Mouse (Mus musculus): Measurements from ENCODE around the gene Prdm10. TPM values are rescaled to one million over a fixed set of nuclear protein-coding genes. Genes with fewer than 3 reads are reported as not detected.
A peak's percentile ranks its signal among the peaks of the same experiment; 100 is the strongest.

The Prdm10 gene
- total and polyA plus RNA-seq, 3 experiments = 8.4 to 11.3 (median 8.6) TPM

DNA sequence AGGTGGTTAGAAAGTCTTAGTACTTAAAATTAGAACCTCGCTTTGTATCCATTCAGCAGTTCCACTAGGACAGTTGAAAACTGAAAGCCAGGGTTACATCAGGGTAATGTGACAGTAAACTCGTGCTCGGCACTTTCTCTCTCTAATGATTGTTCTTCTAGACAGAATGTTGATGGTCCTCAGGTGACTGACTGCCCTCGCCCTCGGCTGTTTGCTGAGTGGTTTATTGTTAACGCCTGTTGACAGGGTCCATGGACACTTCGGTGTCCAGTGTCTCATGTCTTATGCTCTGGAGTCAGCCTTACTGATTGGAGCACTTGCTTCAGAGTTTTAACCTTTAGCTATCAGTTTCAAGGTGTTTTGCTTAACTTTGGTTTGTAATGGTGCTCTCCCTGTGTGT, 73.7 kb downstream of the Prdm10 start:
- DNase-seq = no peak

DNA sequence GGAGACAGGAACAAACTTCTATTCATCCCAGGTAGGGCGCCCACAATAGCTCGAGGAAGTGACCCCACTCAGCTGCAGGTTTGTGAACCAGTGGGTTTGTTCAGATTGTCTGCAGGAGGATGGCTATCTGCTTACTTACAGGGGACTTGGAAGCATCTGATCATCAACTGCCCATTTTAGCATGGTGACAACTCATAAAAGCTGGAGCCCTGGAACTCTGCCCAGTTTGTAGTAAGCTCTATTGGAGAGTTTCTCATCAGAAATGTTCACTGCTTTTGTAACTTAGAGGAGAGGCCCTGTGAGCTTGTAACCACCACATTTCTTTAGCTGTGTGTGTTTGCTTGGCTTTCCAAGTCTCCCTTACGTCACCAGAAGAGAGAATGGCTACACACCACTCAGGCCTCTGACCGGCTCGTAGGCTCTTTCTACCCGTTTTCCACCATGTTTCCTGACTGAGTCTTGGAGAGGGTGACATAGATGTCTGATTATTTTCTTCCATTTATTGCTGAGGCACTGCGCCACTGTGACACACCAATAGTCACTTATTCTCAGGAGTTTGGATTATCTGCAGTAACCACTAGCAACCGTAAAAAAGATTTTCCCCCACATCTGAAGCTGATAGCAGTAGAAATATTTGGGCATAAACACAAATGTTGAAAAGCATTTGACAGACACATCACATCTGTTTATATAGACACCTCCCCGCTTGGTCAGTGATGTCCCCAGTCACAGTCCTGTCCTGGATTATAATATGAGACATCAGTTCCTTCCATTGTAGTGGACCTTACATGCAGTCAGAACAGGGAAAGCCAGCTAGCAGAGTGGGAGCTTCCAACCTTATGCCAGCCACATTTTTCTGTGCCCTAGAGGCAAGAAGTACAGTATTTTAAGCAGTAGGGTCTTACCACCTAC, 83.6 kb downstream of the Prdm10 start:
- peak; percentile 50 for DNase-seq

DNA sequence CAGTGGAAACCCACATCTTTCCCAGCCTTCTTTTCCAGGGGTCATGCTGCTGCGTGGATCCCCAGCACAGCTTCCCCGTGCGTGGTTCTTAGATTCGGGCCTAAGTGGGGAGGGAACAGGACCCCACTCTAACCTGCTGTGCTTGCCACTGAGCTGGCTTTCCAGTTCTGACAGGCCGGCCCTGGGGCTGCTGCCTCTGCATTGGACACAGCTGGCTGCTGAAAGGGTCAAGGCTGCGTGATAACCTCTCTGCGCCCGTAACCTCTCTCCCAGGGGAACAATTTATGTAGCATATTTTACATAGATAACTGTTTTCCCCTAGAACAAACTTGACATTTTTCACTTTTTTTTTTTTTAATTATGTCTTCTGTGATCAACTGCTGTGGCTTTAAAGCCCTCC, 84.7 kb downstream of the Prdm10 start:
- peak; percentile 44 for DNase-seq

DNA sequence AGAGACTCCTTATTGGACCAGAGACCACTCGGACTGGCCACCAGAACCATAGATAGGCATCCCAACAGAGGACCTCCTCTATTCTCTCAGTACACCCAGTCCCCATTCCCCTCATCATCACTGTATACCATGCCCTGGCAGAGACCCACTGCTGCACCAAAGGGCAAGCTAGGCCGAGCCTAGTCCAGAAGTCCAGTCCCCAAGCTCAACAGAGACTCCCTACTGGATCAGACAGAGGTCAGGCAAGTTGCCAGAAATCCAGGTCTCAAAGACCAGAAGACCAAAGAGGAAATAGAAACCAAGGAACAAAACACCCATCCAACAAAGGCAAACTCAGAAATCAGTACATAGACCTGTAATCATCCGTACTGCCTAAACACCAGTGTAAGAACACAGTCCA, 91.4 kb downstream of the Prdm10 start:
- DNase-seq = no peak

DNA sequence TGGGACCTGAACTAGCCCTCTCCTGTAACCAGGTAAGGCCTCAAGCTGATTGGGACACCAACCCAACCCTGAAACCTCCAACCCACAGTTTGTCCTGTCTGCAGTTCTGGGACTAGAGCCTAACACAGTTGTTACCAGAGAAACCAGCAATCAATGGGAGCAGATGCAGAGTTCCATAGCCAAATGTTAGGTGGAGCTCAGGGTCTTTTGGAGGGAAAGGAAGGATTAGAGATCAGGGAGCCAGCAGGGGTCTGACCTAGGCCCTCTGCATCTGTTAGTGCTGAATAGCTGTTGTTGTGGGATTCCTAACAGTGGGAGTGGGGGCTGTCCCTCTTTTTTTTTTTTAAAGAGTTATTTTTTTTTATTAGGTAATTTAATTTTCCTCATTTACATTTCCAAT, 96.3 kb downstream of the Prdm10 start:
- DNase-seq = no peak

DNA sequence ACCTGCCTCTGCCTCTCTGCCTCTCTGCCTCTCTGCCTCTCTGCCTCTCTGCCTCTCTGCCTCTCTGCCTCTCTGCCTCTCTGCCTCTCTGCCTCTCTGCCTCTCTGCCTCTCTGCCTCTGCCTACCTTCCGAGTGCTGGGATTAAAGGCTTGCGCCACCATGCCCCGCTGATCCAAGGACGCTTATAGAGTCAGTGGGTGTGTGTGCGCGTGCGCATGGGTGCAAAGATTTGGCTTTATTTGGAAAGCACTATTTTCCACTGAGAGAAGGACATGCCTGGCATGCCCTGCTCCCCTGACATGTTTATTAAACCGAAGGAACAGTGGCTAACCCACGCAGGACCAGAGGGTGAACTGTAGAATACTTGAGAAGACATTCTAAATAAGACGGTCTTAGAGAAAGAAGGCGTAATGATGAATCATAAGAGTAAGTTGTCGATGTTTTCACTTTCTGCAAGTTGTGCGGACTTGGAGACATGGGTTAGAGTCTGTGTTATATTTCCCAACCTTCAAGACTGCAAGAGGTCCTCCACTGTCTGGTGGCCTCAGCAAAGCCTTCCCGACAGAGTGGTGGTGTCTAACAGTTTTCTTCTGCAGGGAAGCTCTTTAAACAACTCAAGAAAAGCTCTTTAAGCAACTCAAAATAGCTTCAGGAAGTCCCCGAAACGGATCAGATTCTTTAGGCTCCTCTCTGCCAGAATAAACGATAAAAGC, 104.6 kb downstream of the Prdm10 start:
- peak; percentile 19 for DNase-seq

DNA sequence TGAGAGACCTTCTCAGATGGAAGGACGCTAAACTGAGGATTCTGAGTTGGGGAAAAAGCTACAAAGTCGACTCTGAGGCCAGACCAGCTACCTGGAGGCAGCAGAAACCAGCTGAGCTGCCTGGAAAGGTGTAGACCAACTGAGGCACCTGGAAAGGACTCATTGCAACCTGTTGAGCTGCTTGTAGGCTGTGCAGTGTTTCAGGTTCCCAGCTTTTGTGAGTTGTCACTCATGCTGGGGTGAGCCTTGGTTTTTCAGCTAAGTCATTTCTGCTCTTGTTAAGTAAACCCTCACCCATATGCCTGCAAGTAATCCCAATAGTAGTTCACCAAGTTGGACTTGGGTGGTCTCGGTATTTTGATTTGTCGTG, 105.1 kb downstream of the Prdm10 start:
- no peak for DNase-seq

DNA sequence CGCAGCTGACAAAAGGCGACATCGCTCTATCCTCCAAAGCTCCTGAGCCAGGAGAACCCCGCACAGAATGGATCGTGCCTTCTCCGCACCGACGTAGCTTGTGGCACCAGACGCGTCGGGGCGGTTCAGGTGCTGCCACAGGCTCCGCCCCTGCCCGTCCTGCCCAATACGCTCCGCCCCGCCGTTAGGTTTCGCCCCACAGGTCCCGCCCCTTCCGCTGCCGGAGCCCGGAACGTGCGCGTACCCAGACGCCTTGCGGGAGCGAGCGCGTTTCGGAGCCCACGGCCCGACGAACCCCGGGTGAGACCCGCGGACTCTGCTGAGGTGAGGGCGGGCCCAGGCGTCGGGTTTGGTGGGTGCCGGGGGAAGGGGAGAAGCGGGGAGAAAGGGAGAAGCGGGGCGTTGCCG, 105.6 kb downstream of the Prdm10 start, which contains the start of gene Nfrkb:
Gene Nfrkb (plus strand): TSS at position 246 of the 408 bp plus-strand sequence.
- peak; percentile 97 for DNase-seq

DNA sequence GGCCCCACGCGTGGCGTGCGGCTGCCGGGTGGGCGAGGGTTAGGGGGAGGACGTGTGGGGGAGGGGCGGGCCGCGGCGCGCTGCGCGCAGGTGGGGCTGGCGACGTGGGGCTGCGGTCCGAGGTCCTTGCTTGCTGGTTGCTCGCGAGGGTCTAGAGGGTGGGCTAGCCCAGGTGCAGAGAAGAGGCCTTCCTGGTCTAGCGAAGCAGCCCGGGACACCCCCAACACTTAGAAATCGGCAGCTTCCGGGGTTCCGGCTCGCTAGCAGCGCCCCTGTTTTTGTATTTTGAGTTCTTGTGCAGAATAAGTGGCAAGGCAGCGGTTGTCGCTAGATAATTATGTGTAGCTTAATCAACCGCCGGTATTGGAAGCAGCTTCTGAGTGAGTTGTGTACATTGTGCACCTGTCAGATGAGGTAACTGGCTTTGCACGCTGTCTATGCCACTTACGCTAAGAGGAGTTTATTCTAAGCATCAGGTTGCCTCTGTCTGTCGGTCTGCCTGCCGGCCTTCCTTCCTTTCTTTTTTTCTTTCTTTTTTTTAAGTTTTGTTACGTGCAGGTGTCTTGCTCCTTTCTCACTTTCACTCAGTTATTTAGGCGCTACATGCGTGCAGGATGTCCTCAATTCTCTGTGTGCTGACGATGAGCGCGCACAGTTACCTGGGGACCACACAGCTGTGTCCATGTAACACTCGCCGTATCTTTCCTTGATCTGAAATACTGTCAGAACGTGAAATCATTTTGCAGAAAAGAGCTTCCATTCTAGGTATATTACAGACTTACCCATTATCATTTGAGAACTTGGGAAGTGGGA, 106.2 kb downstream of the Prdm10 start:
- no peak for DNase-seq

DNA sequence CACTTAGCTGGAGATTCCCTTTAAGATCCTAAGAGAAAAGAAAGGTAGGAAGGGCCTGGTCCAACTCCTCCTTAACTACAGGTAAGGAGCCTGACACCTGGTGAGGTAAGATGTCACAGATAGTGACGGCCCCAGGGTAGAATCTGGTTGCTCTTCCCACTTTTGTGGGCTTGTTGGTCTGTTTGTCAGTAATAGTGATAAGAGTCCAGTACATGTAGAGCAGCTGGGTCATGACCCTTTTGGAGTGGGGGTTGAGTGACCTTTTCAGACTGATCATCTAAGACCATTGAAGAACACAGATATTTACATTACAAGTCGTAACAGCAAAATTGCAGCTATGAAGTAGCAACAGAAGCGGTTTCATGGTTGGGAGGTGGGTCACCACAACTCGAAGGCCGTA, 106.9 kb downstream of the Prdm10 start:
- no peak for DNase-seq

DNA sequence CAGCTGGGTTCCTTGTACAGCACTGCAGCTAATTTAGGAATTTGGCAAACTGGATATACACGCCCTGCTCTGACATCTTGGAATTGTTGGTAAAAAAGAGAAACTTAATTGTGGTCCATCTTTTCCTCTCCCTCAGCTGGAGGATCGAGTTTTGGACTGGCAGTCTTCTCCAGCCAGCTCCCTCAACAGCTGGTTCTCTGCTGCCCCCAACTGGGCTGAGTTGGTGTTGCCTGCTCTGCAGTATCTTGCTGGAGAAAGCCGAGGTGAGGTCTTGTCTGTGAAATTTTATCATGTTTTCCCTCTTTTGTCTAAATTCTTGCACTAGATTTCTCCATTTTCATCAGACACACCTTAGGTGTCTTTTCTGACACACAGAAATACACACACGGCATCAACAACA, 120.1 kb downstream of the Prdm10 start:
- peak; percentile 71 for DNase-seq

DNA sequence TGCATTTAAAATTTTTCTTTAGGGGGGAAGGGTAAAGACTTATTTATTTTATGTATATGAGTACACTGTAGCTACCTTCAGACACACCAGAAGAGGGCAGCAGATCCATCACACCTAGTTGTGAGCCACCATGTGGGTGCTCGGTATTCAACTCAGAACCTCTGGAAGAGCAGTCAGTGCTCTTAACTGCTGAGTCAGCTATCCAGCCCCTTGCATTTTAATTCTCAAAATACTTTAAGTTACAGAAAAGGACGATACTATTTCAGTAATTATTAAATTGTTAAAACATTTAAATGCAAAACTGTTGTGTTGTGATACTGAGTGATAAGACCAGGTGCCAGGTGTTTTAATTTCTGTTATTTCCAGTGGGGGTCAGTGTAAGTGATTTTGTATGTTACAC, 124.0 kb downstream of the Prdm10 start:
- DNase-seq = no peak

DNA sequence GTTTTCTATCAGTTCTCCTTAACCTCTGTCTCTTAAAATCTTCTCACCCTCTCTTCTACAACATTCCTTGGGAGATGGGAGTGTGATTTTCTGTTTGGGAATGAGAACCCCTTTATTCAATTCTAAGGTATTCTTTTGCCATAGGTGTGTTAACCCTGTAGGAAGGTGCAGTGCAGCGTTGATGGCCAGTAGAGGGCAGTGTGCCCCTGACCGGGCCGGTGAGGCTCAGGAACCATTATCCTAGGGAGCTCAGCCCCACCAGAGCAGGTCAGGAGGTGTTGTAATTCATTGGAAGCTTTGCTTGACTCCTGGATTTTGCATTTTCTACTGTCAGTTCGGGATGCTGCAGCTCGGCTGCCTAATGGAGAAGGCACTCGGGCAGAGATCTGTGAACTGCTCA, 124.9 kb downstream of the Prdm10 start:
- peak; percentile 22 for DNase-seq

DNA sequence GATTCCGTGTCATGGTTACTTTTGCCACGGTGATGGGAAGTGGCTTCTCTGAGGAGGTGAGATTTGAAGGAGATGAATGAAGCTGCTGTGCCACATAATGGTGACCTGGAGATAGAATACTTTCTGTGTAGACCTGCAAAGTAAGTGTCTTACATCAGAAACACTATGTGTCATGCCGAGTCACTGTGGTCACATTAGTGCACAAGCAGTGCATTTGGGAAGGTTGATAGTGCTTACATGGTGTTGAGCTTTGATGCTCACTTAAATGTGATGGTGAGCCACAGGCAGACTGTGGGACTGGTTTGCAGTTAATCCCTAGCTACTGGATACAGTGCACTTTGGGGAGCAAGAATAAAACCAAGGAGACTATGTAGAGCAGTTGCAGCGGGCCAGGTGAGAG, 131.8 kb downstream of the Prdm10 start:
- DNase-seq = no peak

DNA sequence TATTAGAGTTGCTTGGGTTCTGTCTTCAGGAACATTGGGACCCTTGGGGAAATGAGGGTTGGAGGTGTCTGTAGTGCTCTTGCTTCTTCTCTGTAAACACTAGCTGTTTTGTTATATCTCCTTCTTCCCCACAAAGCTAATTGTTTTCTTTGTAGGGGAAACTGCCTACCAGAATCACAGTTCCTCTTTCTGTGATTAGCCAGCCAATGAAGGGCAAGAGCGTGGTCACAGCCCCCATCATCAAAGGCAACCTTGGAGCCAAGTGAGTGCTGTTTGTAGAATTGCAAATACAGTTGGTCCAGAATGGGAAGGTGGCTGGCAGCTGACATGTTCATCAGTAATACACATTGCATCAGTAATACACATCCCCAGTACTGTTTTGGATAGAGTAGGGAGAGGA, 138.5 kb downstream of the Prdm10 start:
- DNase-seq = no peak

DNA sequence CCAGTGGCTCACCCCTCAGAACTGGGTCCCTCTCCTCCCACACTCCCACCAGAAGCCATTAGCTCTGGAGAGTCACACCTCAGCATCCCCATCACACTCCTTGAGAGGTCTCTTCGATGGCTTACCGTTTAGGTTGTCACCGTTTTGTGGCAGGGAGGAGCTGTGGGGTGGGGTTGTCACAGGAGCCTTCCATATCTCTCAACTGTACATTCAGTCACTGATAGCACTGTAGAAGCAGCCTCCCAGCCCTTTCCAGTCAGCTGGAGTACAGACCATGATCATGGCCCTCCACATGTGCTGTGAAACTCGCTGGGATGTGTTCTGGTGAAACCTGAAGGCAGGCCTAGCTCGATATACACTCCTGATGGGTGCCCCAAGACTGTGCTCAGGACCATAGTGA, 141.8 kb downstream of the Prdm10 start:
- no peak for DNase-seq

DNA sequence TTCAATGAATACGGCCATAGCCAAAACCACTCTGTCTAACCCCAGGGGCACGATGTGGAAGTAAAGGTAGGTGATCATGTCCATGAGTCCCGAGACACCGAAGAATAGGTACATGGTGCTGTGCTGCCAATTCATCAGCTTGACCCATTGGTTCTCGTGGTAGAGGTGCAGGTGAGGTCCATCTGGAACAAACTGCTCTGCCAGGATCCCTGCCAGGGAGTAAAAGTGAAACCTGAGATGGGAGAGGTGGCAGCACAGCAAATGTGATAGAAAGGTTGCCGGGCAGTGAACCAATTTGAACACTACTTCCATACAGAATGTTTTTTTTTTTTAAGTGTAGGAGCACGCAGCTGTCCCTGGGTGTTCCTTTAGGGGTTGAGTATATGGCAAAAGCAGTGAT, 148.6 kb downstream of the Prdm10 start:
- no peak for DNase-seq

DNA sequence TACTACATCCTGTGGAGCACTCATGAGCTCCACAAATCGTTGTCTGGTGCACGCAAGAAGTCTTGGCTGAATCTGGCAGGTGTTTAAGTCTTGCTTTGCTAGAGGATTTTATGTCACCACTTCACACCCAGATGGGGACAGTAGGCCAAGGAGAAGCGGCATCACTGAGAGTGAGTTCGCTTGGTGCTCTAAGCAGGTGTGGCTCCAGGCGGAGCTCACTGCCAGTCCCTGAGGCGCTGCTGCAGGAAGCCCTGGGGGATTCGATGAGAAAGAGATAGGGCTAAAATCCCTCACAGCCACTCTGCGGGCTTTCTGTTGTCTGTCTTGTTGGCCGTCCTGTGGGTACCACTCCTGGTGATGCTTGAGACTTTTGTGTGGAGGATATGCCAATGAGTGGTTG, 149.7 kb downstream of the Prdm10 start:
- DNase-seq = no peak
